Mouse (Mus musculus) right cerebral cortex, postnatal 10 days (tissue): ENCODE data around the gene Me1.

Experiments
- DNase-seq, 2 experiments: peaks; one replicate each; pipeline ENCODE4 v3.0.0; 2021; ENCODE audit warnings: low spot score in 2 of 2

The Me1 gene

DNA sequence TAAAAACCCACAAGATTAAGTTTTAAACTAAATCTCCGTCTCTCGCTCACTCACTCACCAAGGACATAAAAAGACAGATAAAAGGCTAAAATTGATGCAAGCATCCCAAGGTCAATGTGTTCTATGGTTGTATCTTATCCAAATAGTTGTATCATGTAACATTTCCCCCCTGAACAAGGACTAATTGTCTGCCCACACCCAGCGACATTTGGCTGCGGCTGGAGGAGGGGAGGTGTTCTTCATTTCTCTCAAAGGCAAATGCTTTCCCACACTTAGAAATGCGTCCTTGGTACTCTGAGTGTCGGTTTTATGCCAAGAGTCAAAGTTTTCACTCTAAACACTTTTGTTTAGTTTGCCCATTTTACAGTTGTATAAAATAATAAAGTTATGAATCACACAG is 13.2 kb upstream of the Me1 start:
- DNase-seq: no peak

- no peak for DNase-seq
Observed at GRCm38 (mm10) chr9:86707431-86707830, 11.7 kb upstream of the Me1 start.

- DNase-seq: no peak
Observed at GRCm38 (mm10) chr9:86701844-86702243, 6.1 kb upstream of the Me1 start.

DNA sequence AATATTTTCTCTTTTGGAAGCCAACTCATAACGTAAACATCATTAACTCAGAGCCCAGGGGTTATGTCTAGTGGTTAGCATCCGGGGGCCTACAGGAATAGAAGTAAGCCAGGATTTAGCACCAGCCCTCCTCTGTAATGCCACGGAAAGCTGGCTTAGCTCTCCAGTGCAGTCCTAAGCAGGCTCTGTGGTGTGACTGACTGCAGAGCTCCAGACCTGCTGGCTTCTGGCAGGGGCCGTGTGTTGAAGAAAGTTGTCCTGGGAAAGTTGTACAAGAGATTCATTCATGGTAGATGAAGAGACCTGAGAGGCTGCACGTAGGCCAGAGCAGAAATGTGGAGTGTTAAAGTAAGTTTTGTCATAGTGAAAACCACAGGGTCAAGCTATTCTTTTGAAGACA is 5.5 kb upstream of the Me1 start:
- DNase-seq: no peak

DNA sequence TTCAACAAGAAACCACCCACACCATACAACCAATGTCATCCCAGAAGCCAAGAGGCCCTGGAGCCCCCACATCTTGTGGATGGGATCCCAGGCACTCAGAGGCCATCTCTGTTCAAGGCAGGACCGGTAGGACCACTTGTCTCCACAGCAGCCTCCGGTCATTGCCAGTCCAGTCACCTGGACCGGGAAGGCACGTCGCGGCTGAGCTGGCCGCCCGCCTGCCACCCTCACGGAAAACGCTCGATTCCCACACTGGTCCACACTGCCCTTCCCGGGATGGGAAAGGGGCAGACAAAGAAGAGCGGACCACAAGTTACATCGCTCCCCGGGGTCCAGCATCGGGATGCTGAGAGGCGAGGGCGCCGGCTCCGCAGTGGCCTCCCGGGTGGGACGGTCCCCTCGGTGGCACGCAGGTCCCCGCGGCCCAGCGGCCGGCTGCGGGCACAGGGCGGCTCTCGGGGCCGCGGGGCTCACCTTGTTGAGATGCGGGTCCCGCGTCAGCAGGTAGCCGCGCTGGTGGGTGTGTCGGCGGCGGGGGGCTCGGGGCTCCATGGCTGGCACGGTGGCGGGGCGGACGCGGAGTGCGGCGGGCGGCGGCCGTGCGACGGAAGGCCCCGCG is 445 bp downstream of the Me1 start:
- peak; percentile 47 to 50 for DNase-seq

GRCm38 (mm10) chr9:86694644-86695043 is 1.1 kb downstream of the Me1 start:
- DNase-seq: no peak

DNA sequence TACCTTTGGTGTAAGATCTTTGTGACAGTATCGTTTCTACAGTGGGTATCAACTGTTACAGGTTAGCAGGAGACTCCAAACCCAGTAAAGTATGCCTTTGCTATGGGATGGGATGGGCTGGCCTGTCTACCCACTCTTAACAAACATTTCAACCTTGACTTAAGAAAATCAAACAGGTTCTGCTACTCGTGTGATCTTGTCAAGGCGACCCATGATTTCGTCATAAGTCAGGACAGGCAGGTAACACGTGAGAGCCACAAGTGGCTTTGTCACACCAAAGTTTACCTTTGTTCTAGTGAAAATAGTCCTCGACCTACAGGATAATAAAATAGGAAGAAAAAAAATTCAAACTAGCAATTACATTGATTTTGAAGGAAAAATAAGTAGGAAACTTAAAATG is 1.8 kb downstream of the Me1 start:
- no peak for DNase-seq

GRCm38 (mm10) chr9:86692676-86693075 is 3.1 kb downstream of the Me1 start:
- DNase-seq: no peak

DNA sequence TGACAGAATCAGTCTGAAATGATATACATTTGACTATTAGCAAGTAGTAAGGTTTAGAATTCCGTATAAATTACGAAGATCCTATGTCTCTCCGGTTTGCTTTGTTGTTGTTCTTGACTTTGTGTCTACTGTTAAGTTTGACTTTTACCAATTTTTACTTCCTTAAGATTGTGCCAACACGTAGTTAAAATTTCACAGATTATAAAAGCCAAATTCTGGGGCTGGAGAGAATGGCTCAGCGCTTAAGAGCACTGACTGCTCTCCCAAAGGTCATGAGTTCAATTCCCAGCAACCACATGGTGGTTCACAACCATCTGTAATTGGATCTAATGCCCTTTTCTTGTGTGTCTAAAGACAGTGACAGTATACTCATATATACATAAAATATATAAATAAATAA is 3.5 kb downstream of the Me1 start:
- DNase-seq: no peak

- no peak for DNase-seq
Observed at GRCm38 (mm10) chr9:86691101-86691500, 4.7 kb downstream of the Me1 start.

DNA sequence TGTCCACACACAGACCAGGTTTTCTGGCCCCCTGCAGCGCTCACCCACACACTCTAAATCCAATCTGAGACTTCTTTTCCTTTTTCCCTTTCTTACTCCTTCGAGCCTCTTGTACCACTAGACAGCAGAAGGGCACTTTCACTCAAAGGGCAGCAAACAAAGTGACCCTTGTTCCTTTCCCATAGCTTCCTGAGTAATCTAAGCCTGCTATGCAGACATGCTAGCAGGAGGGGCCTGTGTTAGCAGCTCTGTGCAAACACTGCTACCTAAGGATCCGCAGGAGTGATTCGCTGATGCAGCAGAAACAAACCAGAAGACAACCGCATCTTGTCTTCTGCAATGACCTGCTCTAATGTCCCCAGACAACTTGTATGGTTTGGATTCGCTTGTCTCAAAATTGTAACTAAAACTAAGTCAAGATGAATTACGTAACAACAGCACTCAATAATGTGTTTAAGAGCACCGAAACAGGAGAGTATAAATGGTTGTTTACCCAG is 12.0 kb downstream of the Me1 start:
- DNase-seq: no peak

GRCm38 (mm10) chr9:86682844-86683243 is 12.9 kb downstream of the Me1 start:
- peak; percentile 33 to 44 for DNase-seq

DNA sequence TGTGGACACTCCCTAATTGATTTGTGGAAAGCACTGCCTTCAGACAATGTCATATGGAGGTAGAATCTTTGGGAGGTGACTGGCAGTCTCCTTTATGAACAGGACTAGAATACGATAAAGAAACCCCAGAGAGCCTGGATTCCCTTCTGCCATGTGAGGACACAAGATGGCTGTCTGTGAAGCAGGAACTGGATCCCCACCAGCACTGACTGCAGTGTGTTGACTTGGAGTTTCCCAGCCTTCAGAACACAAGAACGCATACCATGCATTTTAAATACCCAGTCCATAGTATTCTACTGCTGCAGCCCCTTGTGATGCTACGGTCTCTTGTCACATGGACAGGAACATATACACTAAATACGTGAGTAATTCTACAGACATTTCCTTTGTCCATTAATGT is 13.5 kb downstream of the Me1 start:
- no peak for DNase-seq

DNA sequence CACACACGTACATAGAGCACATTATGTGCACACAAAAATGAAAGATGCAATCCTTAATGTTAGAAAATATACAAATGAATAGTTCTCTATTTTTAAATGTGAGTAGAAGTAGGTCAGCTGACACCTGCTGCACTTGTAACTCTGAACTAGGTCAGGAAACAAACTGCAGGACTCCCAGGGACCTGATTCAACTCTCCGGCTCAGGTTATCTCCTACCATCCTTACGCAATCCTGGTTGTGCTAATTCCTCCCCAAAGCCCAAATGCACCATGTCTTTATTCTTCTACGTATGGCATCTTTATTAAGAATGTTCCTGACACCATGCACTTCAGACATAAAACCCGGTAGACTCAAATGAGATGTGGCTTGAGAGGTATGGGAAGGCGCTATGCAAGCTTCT is 15.3 kb downstream of the Me1 start:
- no peak for DNase-seq

- DNase-seq: no peak
Observed at GRCm38 (mm10) chr9:86679843-86680417, 15.8 kb downstream of the Me1 start.

- DNase-seq: no peak
Observed at GRCm38 (mm10) chr9:86676246-86676645, 19.5 kb downstream of the Me1 start.

GRCm38 (mm10) chr9:86675426-86675825 is 20.3 kb downstream of the Me1 start:
- DNase-seq: no peak

- DNase-seq: no peak
Observed at GRCm38 (mm10) chr9:86672907-86673472, 22.8 kb downstream of the Me1 start.

GRCm38 (mm10) chr9:86668590-86669252 is 27.0 kb downstream of the Me1 start:
- DNase-seq: no peak

GRCm38 (mm10) chr9:86667138-86667750 is 28.5 kb downstream of the Me1 start:
- no peak for DNase-seq

GRCm38 (mm10) chr9:86661679-86662078 is 34.1 kb downstream of the Me1 start:
- no peak for DNase-seq

GRCm38 (mm10) chr9:86661266-86661665 is 34.5 kb downstream of the Me1 start:
- peak; percentile 34 to 64 for DNase-seq
